Mouse (Mus musculus) midbrain, embryonic 11.5 days (tissue): Measurements from ENCODE around the gene Drg1. TPM values are rescaled to one million over a fixed set of nuclear protein-coding genes. Genes with fewer than 3 reads are reported as not detected.

Experiments used
- ATAC-seq: fragments of 200-750 bp; cut with Nextera tagmentation; 2 replicates; pipeline ENCODE4 v1.8.0; 2017; ENCODE audit warnings: moderate TSS enrichment, moderate library complexity; ENCODE audit not compliant: low FRiP score
- DNase-seq: peaks from one replicate; pipeline ENCODE4 v3.0.0; 2015; ENCODE audit warnings: low spot score; ENCODE audit errors: missing footprints
- H3K27ac ChIP-seq: fragments of 300-500 bp; sonication (generic); 2 replicates; pipeline ENCODE4 v1.5.1; 2014; ENCODE audit warnings: low read depth, low read length
- H3K27me3 ChIP-seq: fragments of 300-500 bp; sonication (generic); 2 replicates; pipeline ENCODE4 v1.6.1; 2014; ENCODE audit warnings: mild to moderate bottlenecking, low read length, moderate library complexity, mixed read lengths; ENCODE audit not compliant: control insufficient read depth, insufficient read depth
- H3K36me3 ChIP-seq: fragments of 300-500 bp; sonication (generic); 2 replicates; pipeline ENCODE4 v1.6.1; 2014; ENCODE audit warnings: mild to moderate bottlenecking, low read length, moderate library complexity, mixed read lengths; ENCODE audit not compliant: control insufficient read depth, insufficient read depth
- H3K4me1 ChIP-seq: fragments of 300-500 bp; sonication (generic); 2 replicates; pipeline ENCODE4 v1.6.1; 2014; ENCODE audit warnings: low read length; ENCODE audit not compliant: control insufficient read depth, insufficient read depth
- H3K4me2 ChIP-seq: fragments of 300-500 bp; sonication (generic); 2 replicates; pipeline ENCODE4 v1.6.1; 2014; ENCODE audit warnings: mild to moderate bottlenecking, moderate library complexity
- H3K4me3 ChIP-seq: fragments of 300-500 bp; sonication (generic); 2 replicates; pipeline ENCODE4 v1.5.1; 2014; ENCODE audit warnings: low read depth, low read length
- H3K9ac ChIP-seq: fragments of 300-500 bp; sonication (generic); 2 replicates; pipeline ENCODE4 v1.6.1; 2014; ENCODE audit warnings: low read length
- H3K9me3 ChIP-seq: fragments of 300-500 bp; sonication (generic); 2 replicates; pipeline ENCODE4 v1.6.1; 2016; ENCODE audit warnings: low read length; ENCODE audit not compliant: control insufficient read depth
- WGBS: fragments of 180-500 bp; shearing (Covaris S2); extraction: QIAGEN DNeasy Blood & Tissue Kit; methylation state at CpG from one replicate; pipeline ENCODE4 v1.1.7; 2014; 5-methylcytosine and 5-hydroxymethylcytosine counted together
- polyA plus RNA-seq: library from polyadenylated mRNA; unstranded; fragments of >200 nt; fragmentation: Nextera tagmentation; extraction: Ambion mirVana; gene quantifications from 2 replicates; pipeline ENCODE4 v1.2.1, GENCODE M21; 2014

The Drg1 gene
- polyA plus RNA-seq, 1 experiment from 2014 or later = 327 TPM

DNA sequence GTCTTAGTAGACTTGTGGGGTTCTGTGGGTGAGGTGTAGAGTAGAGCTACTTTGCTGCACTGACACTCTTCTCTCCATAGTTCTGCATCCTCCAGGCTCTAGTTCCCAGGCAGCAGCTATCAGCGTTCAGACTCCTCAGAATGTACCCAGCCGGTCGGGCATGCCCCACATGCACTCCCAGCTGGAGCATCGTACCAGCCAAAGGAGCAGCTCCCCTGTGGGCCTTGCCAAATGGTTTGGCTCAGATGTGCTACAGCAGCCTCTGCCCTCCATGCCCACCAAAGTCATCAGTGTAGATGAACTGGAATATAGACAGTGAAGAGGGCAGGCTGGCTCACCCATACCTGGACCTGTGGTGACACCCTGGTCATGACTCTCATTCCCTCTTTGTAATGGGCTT is 22.4 kb downstream of the Drg1 start:
- Histone ChIP-seq H3K4me2 (no peak overlapping the region), H3K4me3 (no peak overlapping the region), H3K27ac (no peak overlapping the region), H3K9ac (no peak overlapping the region), H3K36me3 (peaks cover 47% of the 10 kb centered on the region), H3K27me3 (no peaks in the 10 kb centered on the region), H3K4me1 (no peaks in the 10 kb centered on the region), H3K9me3 (peaks cover 2% of the 10 kb centered on the region; the same call in 1 of the 2 replicates)
- DNase-seq (no peak), ATAC-seq (no peak)
- WGBS = 82% methylated on average over 4 of the region's 4 CpGs

GRCm38 (mm10) chr11:3242395-3242794 is 23.8 kb downstream of the Drg1 start:
- H3K9me3 ChIP-seq = peaks cover 2% of the 10 kb centered on the region; the same call in 1 of the 2 replicates
- no peak for ATAC-seq
- H3K27ac ChIP-seq = no peak overlapping the region
- H3K27me3 ChIP-seq = no peaks in the 10 kb centered on the region
- no peak for DNase-seq
- H3K4me2 ChIP-seq = no peak overlapping the region
- H3K36me3 ChIP-seq = peaks cover 48% of the 10 kb centered on the region
- no peak overlapping the region for H3K9ac ChIP-seq
- H3K4me1 ChIP-seq = no peaks in the 10 kb centered on the region
- WGBS = 92% methylated on average over 7 of the region's 7 CpGs
- H3K4me3 ChIP-seq = no peak overlapping the region

- H3K4me3 ChIP-seq = no peak overlapping the region
- H3K9ac ChIP-seq = no peak overlapping the region
- DNase-seq (no peak), ATAC-seq (no peak)
- WGBS = 94% methylated on average over 5 of the region's 5 CpGs
- H3K27me3 ChIP-seq = no peaks in the 10 kb centered on the region
- H3K27ac ChIP-seq = no peak overlapping the region
- H3K4me1 ChIP-seq = no peaks in the 10 kb centered on the region
- peaks cover 18% of the 10 kb centered on the region for H3K36me3 ChIP-seq
- no peak overlapping the region for H3K4me2 ChIP-seq
- H3K9me3 ChIP-seq = no peaks in the 10 kb centered on the region
These were observed 30.9 kb downstream of the Drg1 start for GRCm38 (mm10) chr11:3235277-3235676.

- H3K4me2 ChIP-seq = no peak overlapping the region
- 96% methylated on average over 4 of the region's 4 CpGs for WGBS
- no peak overlapping the region for H3K9ac ChIP-seq
- DNase-seq (no peak), ATAC-seq (no peak)
- H3K27me3 ChIP-seq = no peaks in the 10 kb centered on the region
- H3K4me1 ChIP-seq = no peaks in the 10 kb centered on the region
- no peak overlapping the region for H3K4me3 ChIP-seq
- no peaks in the 10 kb centered on the region for H3K9me3 ChIP-seq
- peaks cover 21% of the 10 kb centered on the region for H3K36me3 ChIP-seq
- no peak overlapping the region for H3K27ac ChIP-seq
These were observed 32.5 kb downstream of the Drg1 start for GRCm38 (mm10) chr11:3233704-3234103.

- Histone ChIP-seq H3K4me1 (no peaks in the 10 kb centered on the region), H3K4me2 (no peak overlapping the region), H3K9ac (no peak overlapping the region), H3K27me3 (no peaks in the 10 kb centered on the region), H3K4me3 (no peak overlapping the region), H3K36me3 (peaks cover 21% of the 10 kb centered on the region), H3K9me3 (no peaks in the 10 kb centered on the region), H3K27ac (no peak overlapping the region)
- DNase-seq = no peak
- no peak for ATAC-seq
- 94% methylated on average over 3 of the region's 3 CpGs for WGBS
These were observed 34.0 kb downstream of the Drg1 start for GRCm38 (mm10) chr11:3232248-3232647.

GRCm38 (mm10) chr11:3227113-3227512 is 39.1 kb downstream of the Drg1 start:
- Histone ChIP-seq H3K27me3 (no peaks in the 10 kb centered on the region), H3K9me3 (no peaks in the 10 kb centered on the region), H3K4me1 (no peaks in the 10 kb centered on the region), H3K4me3 (no peak overlapping the region), H3K9ac (no peak overlapping the region), H3K36me3 (peaks cover 29% of the 10 kb centered on the region), H3K27ac (no peak overlapping the region), H3K4me2 (no peak overlapping the region)
- 97% methylated on average over 3 of the region's 3 CpGs for WGBS
- DNase-seq (no peak), ATAC-seq (no peak)

GRCm38 (mm10) chr11:3223105-3223504 is 43.1 kb downstream of the Drg1 start:
- Histone ChIP-seq H3K9ac (no peak overlapping the region), H3K36me3 (peaks cover 30% of the 10 kb centered on the region), H3K9me3 (no peaks in the 10 kb centered on the region), H3K27ac (no peak overlapping the region), H3K4me3 (no peak overlapping the region), H3K4me2 (no peak overlapping the region), H3K27me3 (no peaks in the 10 kb centered on the region), H3K4me1 (no peaks in the 10 kb centered on the region)
- WGBS = 80% methylated on average over 5 of the region's 5 CpGs
- DNase-seq (no peak), ATAC-seq (no peak)

- H3K9me3 ChIP-seq = no peaks in the 10 kb centered on the region
- WGBS = 94% methylated on average over 1 of the region's 1 CpGs
- DNase-seq (no peak), ATAC-seq (no peak)
- H3K4me3 ChIP-seq = no peak overlapping the region
- H3K36me3 ChIP-seq = peaks cover 10% of the 10 kb centered on the region
- H3K4me2 ChIP-seq = no peak overlapping the region
- no peaks in the 10 kb centered on the region for H3K27me3 ChIP-seq
- no peak overlapping the region for H3K27ac ChIP-seq
- no peaks in the 10 kb centered on the region for H3K4me1 ChIP-seq
- no peak overlapping the region for H3K9ac ChIP-seq
These were observed 53.7 kb downstream of the Drg1 start for GRCm38 (mm10) chr11:3212526-3212925.

DNA sequence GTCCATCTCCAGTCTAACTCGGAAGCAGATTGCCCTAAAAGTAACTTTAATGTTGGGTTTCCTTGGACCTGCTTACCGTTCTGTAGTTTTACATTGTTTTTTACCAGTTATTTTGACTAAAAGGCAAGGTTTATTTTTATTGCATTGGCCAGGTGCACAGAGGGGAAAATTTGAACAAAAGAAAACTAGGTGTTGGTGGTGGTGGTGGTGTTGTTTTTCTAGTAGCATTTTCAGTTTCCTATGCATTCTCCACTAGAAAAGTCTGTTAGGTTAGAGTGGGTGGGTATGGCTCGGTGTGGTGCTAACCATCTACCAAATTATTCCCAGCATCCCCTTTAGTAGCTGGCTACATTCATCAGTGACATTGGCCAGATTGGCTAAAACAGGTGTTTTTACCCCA is 59.4 kb downstream of the Drg1 start:
- no peak overlapping the region for H3K4me3 ChIP-seq
- no peak overlapping the region for H3K9ac ChIP-seq
- no peaks in the 10 kb centered on the region for H3K9me3 ChIP-seq
- no peak overlapping the region for H3K4me2 ChIP-seq
- DNase-seq = peak; percentile 31
- H3K27me3 ChIP-seq = no peaks in the 10 kb centered on the region
- no peak for ATAC-seq
- no peaks in the 10 kb centered on the region; the same call in 1 of the 2 replicates for H3K4me1 ChIP-seq
- H3K27ac ChIP-seq = no peak overlapping the region
- 99% methylated on average over 3 of the region's 3 CpGs for WGBS
- H3K36me3 ChIP-seq = peaks cover 6% of the 10 kb centered on the region

DNA sequence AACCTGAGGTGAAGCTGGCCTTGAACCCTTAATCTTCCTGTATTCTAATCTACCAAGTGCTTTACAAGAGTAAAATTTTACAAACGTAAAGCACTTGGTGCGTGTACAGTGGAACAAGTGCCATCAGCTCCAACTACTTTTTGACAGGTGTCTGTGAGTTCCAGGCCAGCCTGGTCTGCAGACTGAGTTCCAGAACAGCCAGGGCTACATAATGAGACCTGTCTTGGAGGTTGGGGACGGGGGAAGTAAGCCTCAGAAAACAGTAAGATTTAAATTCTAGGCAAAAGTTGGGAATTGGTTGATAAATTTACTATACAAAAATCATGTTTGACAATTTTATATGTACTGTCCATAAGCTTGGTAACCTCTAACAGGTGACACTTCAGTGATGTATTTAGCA is 61.0 kb downstream of the Drg1 start:
- no peak overlapping the region for H3K27ac ChIP-seq
- no peaks in the 10 kb centered on the region for H3K27me3 ChIP-seq
- ATAC-seq (no peak), DNase-seq (peak; percentile 73)
- WGBS = 92% methylated on average over 3 of the region's 3 CpGs
- H3K4me1 ChIP-seq = no peaks in the 10 kb centered on the region; the same call in 1 of the 2 replicates
- H3K36me3 ChIP-seq = peaks cover 6% of the 10 kb centered on the region
- H3K9me3 ChIP-seq = no peaks in the 10 kb centered on the region
- no peak overlapping the region for H3K4me3 ChIP-seq
- H3K4me2 ChIP-seq = no peak overlapping the region
- no peak overlapping the region for H3K9ac ChIP-seq
